Mouse (Mus musculus): ENCODE measurements around the gene Zfp184. TPM values are rescaled to one million over a fixed set of nuclear protein-coding genes. Genes with fewer than 3 reads are reported as not detected.

The Zfp184 gene
- polyA plus RNA-seq, 2 experiments, result 8.3 to 12.7 TPM

DNA sequence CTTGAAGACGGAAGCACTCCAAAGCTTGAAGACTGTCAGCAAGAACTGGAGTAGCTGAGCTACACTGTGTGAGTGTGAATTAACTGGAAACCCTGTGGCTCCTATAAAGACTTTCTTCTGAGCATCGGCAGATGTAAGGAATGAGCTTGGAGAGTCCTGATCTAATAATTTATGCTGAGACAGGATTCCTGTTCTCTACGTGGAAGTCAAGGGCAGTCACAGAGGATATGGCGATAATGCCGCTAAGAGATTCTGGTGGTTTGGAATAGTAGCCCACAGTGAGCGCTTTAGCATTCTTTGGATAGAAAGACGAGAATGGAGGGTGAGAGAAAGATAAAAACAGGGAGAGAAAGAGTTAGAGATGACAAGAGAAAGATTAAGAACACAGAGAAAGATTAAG is 63.0 kb downstream of the Zfp184 start:
- H3K9me3 ChIP-seq (ENCODE audit: control insufficient read depth, low read length), result no peaks in the 10 kb centered on the region
- ATAC-seq (ENCODE audit: low FRiP score, low read depth) (no peak), DNase-seq (ENCODE audit: low spot score) (no peak)
- no peak overlapping the region for H3K9ac ChIP-seq (ENCODE audit: low read depth, low read length, severe bottlenecking)
- no peak overlapping the region for H3K27ac ChIP-seq (replicated peaks; ENCODE audit: low read depth, low read length)
- no peak overlapping the region for H3K4me2 ChIP-seq (replicated peaks; ENCODE audit: low read depth, low read length, severe bottlenecking)
- H3K36me3 ChIP-seq (ENCODE audit: control insufficient read depth, insufficient read depth, low read length), result no peaks in the 10 kb centered on the region
- H3K4me1 ChIP-seq (ENCODE audit: control insufficient read depth, insufficient read depth, low read length), result peaks cover 9% of the 10 kb centered on the region; the same call in 1 of the 2 replicates
- TF ChIP-seq POLR2A (IDR thresholded peaks at IDR 0.05; ENCODE audit: borderline replicate concordance, extremely low read depth, insufficient read depth, insufficient read length), result no peak
- peaks cover 93% of the 10 kb centered on the region for H3K27me3 ChIP-seq (ENCODE audit: control insufficient read depth, insufficient read depth, low read length)
- 56% methylated on average over 7 of the region's 7 CpGs for WGBS
- H3K4me3 ChIP-seq (replicated peaks; ENCODE audit: low read length), result no peak overlapping the region

DNA sequence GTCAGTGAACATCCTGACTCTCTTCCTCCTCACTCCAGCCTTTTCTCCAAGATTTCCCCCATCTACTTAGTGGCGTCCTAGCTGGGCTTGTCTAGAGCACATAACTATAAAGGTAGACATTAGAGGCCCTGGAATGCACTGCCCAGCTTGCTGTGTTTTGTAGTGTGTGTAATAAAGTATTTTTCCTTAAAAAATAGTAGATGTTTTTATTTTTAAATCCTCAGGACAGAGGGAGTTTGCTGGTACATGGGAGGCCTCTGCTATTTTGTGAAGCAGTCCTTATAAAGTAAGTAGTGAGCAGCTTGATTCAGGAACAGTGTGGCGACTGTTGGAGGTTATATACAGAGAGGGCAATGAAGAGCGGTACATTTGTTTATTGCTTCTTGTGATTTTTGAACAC is 63.8 kb downstream of the Zfp184 start:
- H3K4me3 ChIP-seq (replicated peaks; ENCODE audit: low read length), result no peak overlapping the region
- no peaks in the 10 kb centered on the region for H3K9me3 ChIP-seq (ENCODE audit: control insufficient read depth, low read length)
- H3K27me3 ChIP-seq (ENCODE audit: control insufficient read depth, insufficient read depth, low read length), result peaks cover 91% of the 10 kb centered on the region
- DNase-seq (ENCODE audit: low spot score) (no peak), ATAC-seq (ENCODE audit: low FRiP score, low read depth) (no peak)
- peaks cover 9% of the 10 kb centered on the region; the same call in 1 of the 2 replicates for H3K4me1 ChIP-seq (ENCODE audit: control insufficient read depth, insufficient read depth, low read length)
- 82% methylated on average over 3 of the region's 3 CpGs for WGBS
- no peak overlapping the region for H3K9ac ChIP-seq (ENCODE audit: low read depth, low read length, severe bottlenecking)
- no peaks in the 10 kb centered on the region for H3K36me3 ChIP-seq (ENCODE audit: control insufficient read depth, insufficient read depth, low read length)
- TF ChIP-seq POLR2A (IDR thresholded peaks at IDR 0.05; ENCODE audit: borderline replicate concordance, extremely low read depth, insufficient read depth, insufficient read length), result no peak
- no peak overlapping the region for H3K4me2 ChIP-seq (replicated peaks; ENCODE audit: low read depth, low read length, severe bottlenecking)
- H3K27ac ChIP-seq (replicated peaks; ENCODE audit: low read depth, low read length), result no peak overlapping the region

DNA sequence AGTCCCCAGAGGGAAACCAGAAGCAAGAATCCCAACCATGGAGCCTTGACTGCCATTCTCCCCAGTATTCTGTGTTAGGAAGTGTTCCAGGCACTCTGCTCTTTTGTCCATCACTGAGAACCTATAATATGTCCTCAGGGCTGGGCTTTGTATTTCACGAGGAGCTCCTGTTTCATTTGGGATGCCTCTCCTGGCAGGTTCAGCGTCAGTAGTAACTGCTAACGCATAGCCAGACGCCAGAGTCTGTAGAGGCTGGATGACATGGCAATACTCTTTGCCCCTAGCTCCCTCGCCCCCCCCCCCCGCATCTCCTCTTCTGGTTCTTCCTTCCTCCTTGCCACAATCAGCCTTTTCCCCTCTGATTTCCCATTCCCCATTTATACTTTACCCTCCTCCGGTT is 64.7 kb downstream of the Zfp184 start, which contains the start of gene Prss16:
Gene Prss16, minus strand, starts transcription at position 101 of the 400 bp plus-strand sequence.
- Histone ChIP-seq H3K4me2 (replicated peaks; ENCODE audit: low read depth, low read length, severe bottlenecking) (no peak within 1 kb of the TSS), H3K27me3 (ENCODE audit: control insufficient read depth, insufficient read depth, low read length) (peaks cover 90% of the 10 kb centered on the region), H3K4me1 (ENCODE audit: control insufficient read depth, insufficient read depth, low read length) (peaks cover 9% of the 10 kb centered on the region; the same call in 1 of the 2 replicates), H3K9ac (ENCODE audit: low read depth, low read length, severe bottlenecking) (no peak within 1 kb of the TSS), H3K4me3 (replicated peaks; ENCODE audit: low read length) (no peak within 1 kb of the TSS), H3K36me3 (ENCODE audit: control insufficient read depth, insufficient read depth, low read length) (no peaks in the 10 kb centered on the region), H3K9me3 (ENCODE audit: control insufficient read depth, low read length) (no peaks in the 10 kb centered on the region), H3K27ac (replicated peaks; ENCODE audit: low read depth, low read length) (no peak within 1 kb of the TSS)
- WGBS, result 38% methylated on average over 7 of the region's 7 CpGs
- DNase-seq (ENCODE audit: low spot score) (no peak), ATAC-seq (ENCODE audit: low FRiP score, low read depth) (no peak)
- no peak for TF ChIP-seq POLR2A (IDR thresholded peaks at IDR 0.05; ENCODE audit: borderline replicate concordance, extremely low read depth, insufficient read depth, insufficient read length)

MicroRNAs within 50 kb of the gene (microRNA counts, 519-probe panel; counts per million panel counts)
- microRNA mmu-miR-1983, result 3,946 counts per million, percentile 80 among the panel's probes with 10 or more counts

Small RNA genes within 50 kb of the gene (microRNA-seq; reads per million reads assigned to microRNA genes)
- gene Gm44456 (0.92 reads per million), gene Mir1983 (1,772 reads per million, percentile 77 among the genes with 10 or more reads in this experiment)

Other genes with a start within 250 kb of the Zfp184 start
- gene Olfr1359, start 247.0 kb upstream of the Zfp184 start, polyA plus RNA-seq (2012; rRNA removed), result not detected in 2 replicates
- gene Olfr1359, start 247.0 kb upstream of the Zfp184 start, polyA plus RNA-seq (2014; fragmentation: Nextera tagmentation; extraction: Ambion mirVana), result not detected in 2 replicates
- gene Hist1h2bl, start 229.0 kb upstream of the Zfp184 start, polyA plus RNA-seq (2012; rRNA removed), result 15.9 and 20.8 TPM in 2 replicates
- 2.4 and 4.4 TPM in 2 replicates for gene Hist1h2bl, start 229.0 kb upstream of the Zfp184 start, polyA plus RNA-seq (2014; fragmentation: Nextera tagmentation; extraction: Ambion mirVana)
- 17.5 and 34.8 TPM in 2 replicates for gene Hist1h2ai, start 228.7 kb upstream of the Zfp184 start, polyA plus RNA-seq (2012; rRNA removed)
- gene Hist1h2ai, start 228.7 kb upstream of the Zfp184 start, polyA plus RNA-seq (2014; fragmentation: Nextera tagmentation; extraction: Ambion mirVana), result 30.7 and 38.1 TPM in 2 replicates
- 34.5 and 61.8 TPM in 2 replicates for gene Hist1h3h, start 227.4 kb upstream of the Zfp184 start, polyA plus RNA-seq (2012; rRNA removed)
- gene Hist1h3h, start 227.4 kb upstream of the Zfp184 start, polyA plus RNA-seq (2014; fragmentation: Nextera tagmentation; extraction: Ambion mirVana), result 18.4 and 18.6 TPM in 2 replicates
- 15.1 and 19.3 TPM in 2 replicates for gene Hist1h2bm, start 223.1 kb upstream of the Zfp184 start, polyA plus RNA-seq (2012; rRNA removed)
- gene Hist1h2bm, start 223.1 kb upstream of the Zfp184 start, polyA plus RNA-seq (2014; fragmentation: Nextera tagmentation; extraction: Ambion mirVana), result 4.8 and 6.3 TPM in 2 replicates
- 13.7 and 13.8 TPM in 2 replicates for gene Hist1h4j, start 210.0 kb upstream of the Zfp184 start, polyA plus RNA-seq (2012; rRNA removed)
- 1.00 and 1.3 TPM in 2 replicates for gene Hist1h4j, start 210.0 kb upstream of the Zfp184 start, polyA plus RNA-seq (2014; fragmentation: Nextera tagmentation; extraction: Ambion mirVana)
- 22.1 and 22.3 TPM in 2 replicates for gene Hist1h4k, start 194.6 kb upstream of the Zfp184 start, polyA plus RNA-seq (2012; rRNA removed)
- gene Hist1h4k, start 194.6 kb upstream of the Zfp184 start, polyA plus RNA-seq (2014; fragmentation: Nextera tagmentation; extraction: Ambion mirVana), result 1.4 and 4.0 TPM in 2 replicates
- 26.8 and 28.1 TPM in 2 replicates for gene Hist1h2ak, start 191.3 kb upstream of the Zfp184 start, polyA plus RNA-seq (2012; rRNA removed)
- 11.0 and 17.9 TPM in 2 replicates for gene Hist1h2ak, start 191.3 kb upstream of the Zfp184 start, polyA plus RNA-seq (2014; fragmentation: Nextera tagmentation; extraction: Ambion mirVana)
- gene Hist1h2bn, start 191.0 kb upstream of the Zfp184 start, polyA plus RNA-seq (2012; rRNA removed), result 15.3 and 18.4 TPM in 2 replicates
- gene Hist1h2bn, start 191.0 kb upstream of the Zfp184 start, polyA plus RNA-seq (2014; fragmentation: Nextera tagmentation; extraction: Ambion mirVana), result 3.2 and 3.4 TPM in 2 replicates
- gene Hist1h1b, start 164.5 kb upstream of the Zfp184 start, polyA plus RNA-seq (2012; rRNA removed), result 5.9 and 6.7 TPM in 2 replicates
- 8.9 and 13.0 TPM in 2 replicates for gene Hist1h1b, start 164.5 kb upstream of the Zfp184 start, polyA plus RNA-seq (2014; fragmentation: Nextera tagmentation; extraction: Ambion mirVana)
- gene Hist1h3i, start 161.7 kb upstream of the Zfp184 start, polyA plus RNA-seq (2012; rRNA removed), result 39.9 and 59.2 TPM in 2 replicates
- 142 and 166 TPM in 2 replicates for gene Hist1h3i, start 161.7 kb upstream of the Zfp184 start, polyA plus RNA-seq (2014; fragmentation: Nextera tagmentation; extraction: Ambion mirVana)
- 9.3 and 19.2 TPM in 2 replicates for gene Hist1h2an, start 157.9 kb upstream of the Zfp184 start, polyA plus RNA-seq (2012; rRNA removed)
- gene Hist1h2an, start 157.9 kb upstream of the Zfp184 start, polyA plus RNA-seq (2014; fragmentation: Nextera tagmentation; extraction: Ambion mirVana), result 6.1 and 8.1 TPM in 2 replicates
- 1.8 and 2.2 TPM in 2 replicates for gene Hist1h2bp, start 157.6 kb upstream of the Zfp184 start, polyA plus RNA-seq (2012; rRNA removed)
- 1.9 and 2.1 TPM in 2 replicates for gene Hist1h2bp, start 157.6 kb upstream of the Zfp184 start, polyA plus RNA-seq (2014; fragmentation: Nextera tagmentation; extraction: Ambion mirVana)
- gene Hist1h2bq, start 134.9 kb upstream of the Zfp184 start, polyA plus RNA-seq (2012; rRNA removed), result 18.4 and 18.7 TPM in 2 replicates
- 20.2 and 24.7 TPM in 2 replicates for gene Hist1h2bq, start 134.9 kb upstream of the Zfp184 start, polyA plus RNA-seq (2014; fragmentation: Nextera tagmentation; extraction: Ambion mirVana)
- gene Hist1h2ao, start 134.6 kb upstream of the Zfp184 start, polyA plus RNA-seq (2012; rRNA removed), result not detected in 2 replicates
- gene Hist1h2ao, start 134.6 kb upstream of the Zfp184 start, polyA plus RNA-seq (2014; fragmentation: Nextera tagmentation; extraction: Ambion mirVana), result 2.1 TPM in 1 of 2 replicates, not detected in the other
- gene Hist1h4m, start 133.3 kb upstream of the Zfp184 start, polyA plus RNA-seq (2012; rRNA removed), result not detected in 2 replicates
- gene Hist1h4m, start 133.3 kb upstream of the Zfp184 start, polyA plus RNA-seq (2014; fragmentation: Nextera tagmentation; extraction: Ambion mirVana), result not detected in 2 replicates
- 30.3 and 31.8 TPM in 2 replicates for gene Hist1h4n, start 112.9 kb upstream of the Zfp184 start, polyA plus RNA-seq (2012; rRNA removed)
- gene Hist1h4n, start 112.9 kb upstream of the Zfp184 start, polyA plus RNA-seq (2014; fragmentation: Nextera tagmentation; extraction: Ambion mirVana), result 15.6 and 21.5 TPM in 2 replicates
- 60.6 and 133 TPM in 2 replicates for gene Hist1h2ap, start 111.6 kb upstream of the Zfp184 start, polyA plus RNA-seq (2012; rRNA removed)
- gene Hist1h2ap, start 111.6 kb upstream of the Zfp184 start, polyA plus RNA-seq (2014; fragmentation: Nextera tagmentation; extraction: Ambion mirVana), result 3,378 and 3,605 TPM in 2 replicates
- gene Hist1h2br, start 111.4 kb upstream of the Zfp184 start, polyA plus RNA-seq (2012; rRNA removed), result 7.1 and 24.1 TPM in 2 replicates
- 19.2 and 25.2 TPM in 2 replicates for gene Hist1h2br, start 111.4 kb upstream of the Zfp184 start, polyA plus RNA-seq (2014; fragmentation: Nextera tagmentation; extraction: Ambion mirVana)
- gene Pom121l2, start 36.1 kb downstream of the Zfp184 start, polyA plus RNA-seq (2012; rRNA removed), result 0.09 and 0.17 TPM in 2 replicates
- gene Pom121l2, start 36.1 kb downstream of the Zfp184 start, polyA plus RNA-seq (2014; fragmentation: Nextera tagmentation; extraction: Ambion mirVana), result 0.11 and 0.18 TPM in 2 replicates
- gene Prss16, start 64.6 kb downstream of the Zfp184 start, polyA plus RNA-seq (2012; rRNA removed), result 1.1 and 1.6 TPM in 2 replicates
- 0.51 and 0.57 TPM in 2 replicates for gene Prss16, start 64.6 kb downstream of the Zfp184 start, polyA plus RNA-seq (2014; fragmentation: Nextera tagmentation; extraction: Ambion mirVana)
- gene Hist1h2ah, start 90.5 kb downstream of the Zfp184 start, polyA plus RNA-seq (2012; rRNA removed), result 5.5 and 14.9 TPM in 2 replicates
- gene Hist1h2ah, start 90.5 kb downstream of the Zfp184 start, polyA plus RNA-seq (2014; fragmentation: Nextera tagmentation; extraction: Ambion mirVana), result 6.5 and 22.1 TPM in 2 replicates
- 24.6 and 30.5 TPM in 2 replicates for gene Hist1h2bk, start 90.8 kb downstream of the Zfp184 start, polyA plus RNA-seq (2012; rRNA removed)
- gene Hist1h2bk, start 90.8 kb downstream of the Zfp184 start, polyA plus RNA-seq (2014; fragmentation: Nextera tagmentation; extraction: Ambion mirVana), result 6.9 and 7.1 TPM in 2 replicates
- gene Hist1h4i, start 96.3 kb downstream of the Zfp184 start, polyA plus RNA-seq (2012; rRNA removed), result 31.0 and 39.5 TPM in 2 replicates
- gene Hist1h4i, start 96.3 kb downstream of the Zfp184 start, polyA plus RNA-seq (2014; fragmentation: Nextera tagmentation; extraction: Ambion mirVana), result 14.0 and 14.7 TPM in 2 replicates
- 54.6 and 89.6 TPM in 2 replicates for gene Hist1h2ag, start 97.8 kb downstream of the Zfp184 start, polyA plus RNA-seq (2012; rRNA removed)
- gene Hist1h2ag, start 97.8 kb downstream of the Zfp184 start, polyA plus RNA-seq (2014; fragmentation: Nextera tagmentation; extraction: Ambion mirVana), result 56.7 and 74.1 TPM in 2 replicates
- 20.7 and 26.3 TPM in 2 replicates for gene Hist1h2bj, start 98.1 kb downstream of the Zfp184 start, polyA plus RNA-seq (2012; rRNA removed)
- 10.3 and 11.1 TPM in 2 replicates for gene Hist1h2bj, start 98.1 kb downstream of the Zfp184 start, polyA plus RNA-seq (2014; fragmentation: Nextera tagmentation; extraction: Ambion mirVana)
- gene Vmn1r188, start 139.3 kb downstream of the Zfp184 start, polyA plus RNA-seq (2012; rRNA removed), result not detected in 2 replicates
- gene Vmn1r188, start 139.3 kb downstream of the Zfp184 start, polyA plus RNA-seq (2014; fragmentation: Nextera tagmentation; extraction: Ambion mirVana), result not detected in 2 replicates
- gene Vmn1r189, start 160.7 kb downstream of the Zfp184 start, polyA plus RNA-seq (2012; rRNA removed), result not detected in 2 replicates
- not detected in 2 replicates for gene Vmn1r189, start 160.7 kb downstream of the Zfp184 start, polyA plus RNA-seq (2014; fragmentation: Nextera tagmentation; extraction: Ambion mirVana)
- gene Vmn1r191, start 238.9 kb downstream of the Zfp184 start, polyA plus RNA-seq (2012; rRNA removed), result not detected in 2 replicates
- gene Vmn1r191, start 238.9 kb downstream of the Zfp184 start, polyA plus RNA-seq (2014; fragmentation: Nextera tagmentation; extraction: Ambion mirVana), result not detected in 2 replicates
- not detected in 2 replicates for gene Vmn1r192, start 246.0 kb downstream of the Zfp184 start, polyA plus RNA-seq (2012; rRNA removed)
- not detected in 2 replicates for gene Vmn1r192, start 246.0 kb downstream of the Zfp184 start, polyA plus RNA-seq (2014; fragmentation: Nextera tagmentation; extraction: Ambion mirVana)